Mouse (Mus musculus) forebrain, embryonic 13.5 days (tissue): Measurements from ENCODE around the gene Taco1. TPM values are rescaled to one million over a fixed set of nuclear protein-coding genes. Genes with fewer than 3 reads are reported as not detected.

Experiments
- ATAC-seq: fragments of 200-750 bp; cut with Nextera tagmentation; 2 replicates; pipeline ENCODE4 v1.8.0; 2017
- H3K27ac ChIP-seq: fragments of 300-500 bp; sonication (generic); 2 replicates; pipeline ENCODE4 v1.5.1; 2015; ENCODE audit warnings: inconsistent platforms, mild to moderate bottlenecking, moderate library complexity
- H3K27me3 ChIP-seq: fragments of 300-500 bp; sonication (generic); 2 replicates; pipeline ENCODE4 v1.6.1; 2015; ENCODE audit warnings: mild to moderate bottlenecking, inconsistent platforms
- H3K36me3 ChIP-seq: fragments of 300-500 bp; sonication (generic); 2 replicates; pipeline ENCODE4 v1.6.1; 2015; ENCODE audit warnings: mild to moderate bottlenecking, inconsistent platforms; ENCODE audit not compliant: poor library complexity, severe bottlenecking
- H3K4me1 ChIP-seq: fragments of 300-500 bp; sonication (generic); 2 replicates; pipeline ENCODE4 v1.6.1; 2015; ENCODE audit warnings: inconsistent platforms
- H3K4me2 ChIP-seq: fragments of 300-500 bp; sonication (generic); 2 replicates; pipeline ENCODE4 v1.6.1; 2015; ENCODE audit warnings: inconsistent platforms, mild to moderate bottlenecking, moderate library complexity
- H3K4me3 ChIP-seq: fragments of 300-500 bp; sonication (generic); 2 replicates; pipeline ENCODE4 v1.5.1; 2015; ENCODE audit warnings: mild to moderate bottlenecking, inconsistent platforms
- H3K9ac ChIP-seq: fragments of 300-500 bp; sonication (generic); 2 replicates; pipeline ENCODE4 v1.6.1; 2015; ENCODE audit warnings: mild to moderate bottlenecking, inconsistent platforms
- H3K9me3 ChIP-seq: fragments of 300-500 bp; sonication (generic); replicated peaks from 2 replicates; pipeline ENCODE4 v1.6.1; 2016; ENCODE audit warnings: inconsistent platforms
- WGBS: fragments of 180-500 bp; shearing (Covaris S2); methylation state at CpG from one replicate; pipeline ENCODE4 v1.1.7; 2015; 5-methylcytosine and 5-hydroxymethylcytosine counted together
- polyA plus RNA-seq: library from polyadenylated mRNA; unstranded; fragments of >200 nt; fragmentation: Nextera tagmentation; extraction: Ambion mirVana; gene quantifications from 2 replicates; pipeline ENCODE4 v1.2.1, GENCODE M21; 2015

Gene Taco1
- polyA plus RNA-seq, 1 experiment from 2014 or later: 8.9 TPM

- H3K4me2 ChIP-seq: no peak overlapping the region
- H3K9me3 ChIP-seq: no peaks in the 10 kb centered on the region
- no peak overlapping the region for H3K27ac ChIP-seq
- no peak overlapping the region for H3K9ac ChIP-seq
- no peak for ATAC-seq
- H3K36me3 ChIP-seq: peaks cover 76% of the 10 kb centered on the region
- H3K27me3 ChIP-seq: no peaks in the 10 kb centered on the region
- no peak overlapping the region for H3K4me3 ChIP-seq
- 92% methylated on average over 3 of the region's 3 CpGs for WGBS
- no peaks in the 10 kb centered on the region for H3K4me1 ChIP-seq
Observed at GRCm38 (mm10) chr11:106122736-106123135, 56.9 kb downstream of the Taco1 start.

Other genes with a start within 250 kb of the Taco1 start
- 17.2 and 21.4 TPM in 2 replicates for gene Cyb561, start 112.7 kb upstream of the Taco1 start, polyA plus RNA-seq
- gene Ace, start 98.1 kb upstream of the Taco1 start, polyA plus RNA-seq: 0.57 and 0.97 TPM in 2 replicates
- not detected in 2 replicates for gene Ace3, start 71.4 kb upstream of the Taco1 start, polyA plus RNA-seq
- gene Kcnh6, start 57.9 kb upstream of the Taco1 start, polyA plus RNA-seq: 0.40 and 0.54 TPM in 2 replicates
- 82.1 and 99.4 TPM in 2 replicates for gene Dcaf7, start 29.2 kb upstream of the Taco1 start, polyA plus RNA-seq
- gene Map3k3, start 18.6 kb downstream of the Taco1 start, polyA plus RNA-seq: 9.5 and 11.9 TPM in 2 replicates
- not detected in 2 replicates for gene Gm10840, start 94.8 kb downstream of the Taco1 start, polyA plus RNA-seq
- 253 and 279 TPM in 2 replicates for gene Limd2, start 94.8 kb downstream of the Taco1 start, polyA plus RNA-seq
- gene Strada, start 136.1 kb downstream of the Taco1 start, polyA plus RNA-seq: 33.4 and 33.5 TPM in 2 replicates
- gene Ccdc47, start 150.3 kb downstream of the Taco1 start, polyA plus RNA-seq: 78.6 and 83.9 TPM in 2 replicates
- 93.0 and 102 TPM in 2 replicates for gene Ddx42, start 150.9 kb downstream of the Taco1 start, polyA plus RNA-seq
- 46.4 and 52.7 TPM in 2 replicates for gene Ftsj3, start 190.0 kb downstream of the Taco1 start, polyA plus RNA-seq
- 322 and 348 TPM in 2 replicates for gene Psmc5, start 190.1 kb downstream of the Taco1 start, polyA plus RNA-seq
- gene Smarcd2, start 206.9 kb downstream of the Taco1 start, polyA plus RNA-seq: 14.2 and 14.3 TPM in 2 replicates
- gene Tcam1, start 210.6 kb downstream of the Taco1 start, polyA plus RNA-seq: 0.10 and 0.14 TPM in 2 replicates
- gene Gh, start 235.8 kb downstream of the Taco1 start, polyA plus RNA-seq: not detected in 2 replicates
- 0.27 and 0.49 TPM in 2 replicates for gene Cd79b, start 248.7 kb downstream of the Taco1 start, polyA plus RNA-seq